Mouse (Mus musculus) neural tube, embryonic 15.5 days (tissue): ENCODE results near the gene A430078G23Rik. TPM values are rescaled to one million over a fixed set of nuclear protein-coding genes. Genes with fewer than 3 reads are reported as not detected.
"Not testable (repeated sequence)": the region's sequence is repeated elsewhere in the genome, so short reads cannot be mapped to it uniquely, and the experiment has no call there.

Experiments used
- ATAC-seq: fragments of 200-750 bp; cut with Nextera tagmentation; 2 replicates; pipeline ENCODE4 v1.8.0; 2017; ENCODE audit warnings: mild to moderate bottlenecking, moderate TSS enrichment, moderate library complexity; ENCODE audit not compliant: low FRiP score
- H3K27ac ChIP-seq: fragments of 300-500 bp; sonication (generic); replicated peaks from 2 replicates; pipeline ENCODE4 v1.5.1; 2015; ENCODE audit warnings: mild to moderate bottlenecking, inconsistent platforms
- H3K27me3 ChIP-seq: fragments of 300-500 bp; sonication (generic); replicated peaks from 2 replicates; pipeline ENCODE4 v1.6.1; 2015; ENCODE audit warnings: inconsistent platforms
- H3K36me3 ChIP-seq: fragments of 300-500 bp; sonication (generic); 2 replicates; pipeline ENCODE4 v1.6.1; 2015; ENCODE audit warnings: inconsistent platforms
- H3K4me1 ChIP-seq: fragments of 300-500 bp; sonication (generic); 2 replicates; pipeline ENCODE4 v1.6.1; 2015; ENCODE audit warnings: inconsistent platforms
- H3K4me2 ChIP-seq: fragments of 300-500 bp; sonication (generic); 2 replicates; pipeline ENCODE4 v1.6.1; 2015; ENCODE audit warnings: inconsistent platforms, mild to moderate bottlenecking, moderate library complexity
- H3K4me3 ChIP-seq: fragments of 300-500 bp; sonication (generic); replicated peaks from 2 replicates; pipeline ENCODE4 v1.5.1; 2015; ENCODE audit warnings: mild to moderate bottlenecking, inconsistent platforms
- H3K9ac ChIP-seq: fragments of 300-500 bp; sonication (generic); replicated peaks from 2 replicates; pipeline ENCODE4 v1.6.1; 2015; ENCODE audit warnings: mild to moderate bottlenecking, inconsistent platforms
- H3K9me3 ChIP-seq: fragments of 300-500 bp; sonication (generic); replicated peaks from 2 replicates; pipeline ENCODE4 v1.6.1; 2016; ENCODE audit warnings: inconsistent platforms
- WGBS: fragments of 180-500 bp; shearing (Covaris S2); methylation state at CpG from one replicate; pipeline ENCODE4 v1.1.7; 2015; ENCODE audit warnings: mixed read lengths; 5-methylcytosine and 5-hydroxymethylcytosine counted together
- polyA plus RNA-seq: library from polyadenylated mRNA; unstranded; fragments of >200 nt; fragmentation: Nextera tagmentation; extraction: Ambion mirVana; gene quantifications from 2 replicates; pipeline ENCODE4 v1.2.1, GENCODE M21; 2015

A430078G23Rik gene
- polyA plus RNA-seq, 1 experiment from 2014 or later: not detected

DNA sequence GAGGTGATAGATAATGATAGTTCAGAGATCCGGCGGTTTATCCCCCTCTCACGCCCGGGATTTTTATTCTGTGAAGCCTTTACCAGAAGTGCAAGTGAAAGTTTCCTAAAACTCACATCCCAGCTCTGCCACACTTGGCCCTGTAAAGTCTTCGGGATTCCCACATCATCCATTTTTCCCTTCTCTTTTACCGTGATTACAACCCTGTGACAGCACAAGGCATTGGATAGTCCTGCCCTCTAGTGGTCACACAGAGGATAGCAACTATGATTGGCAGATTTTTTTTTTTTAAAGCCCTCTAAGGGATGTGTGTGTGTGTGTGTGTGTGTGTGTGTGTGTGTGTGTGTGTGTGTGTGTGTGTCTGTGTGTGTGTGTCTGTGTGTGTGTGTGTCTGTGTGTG is 22.6 kb upstream of the A430078G23Rik start:
- H3K9ac ChIP-seq: no peak overlapping the region
- no peaks in the 10 kb centered on the region for H3K9me3 ChIP-seq
- WGBS: 51% methylated on average over 6 of the region's 6 CpGs
- H3K4me1 ChIP-seq: no peaks in the 10 kb centered on the region
- ATAC-seq: no peak; the same call in 1 of the 2 replicates
- H3K27me3 ChIP-seq: no peaks in the 10 kb centered on the region
- H3K4me3 ChIP-seq: no peak overlapping the region
- H3K36me3 ChIP-seq: no peaks in the 10 kb centered on the region
- no peak overlapping the region for H3K27ac ChIP-seq
- no peak overlapping the region for H3K4me2 ChIP-seq

DNA sequence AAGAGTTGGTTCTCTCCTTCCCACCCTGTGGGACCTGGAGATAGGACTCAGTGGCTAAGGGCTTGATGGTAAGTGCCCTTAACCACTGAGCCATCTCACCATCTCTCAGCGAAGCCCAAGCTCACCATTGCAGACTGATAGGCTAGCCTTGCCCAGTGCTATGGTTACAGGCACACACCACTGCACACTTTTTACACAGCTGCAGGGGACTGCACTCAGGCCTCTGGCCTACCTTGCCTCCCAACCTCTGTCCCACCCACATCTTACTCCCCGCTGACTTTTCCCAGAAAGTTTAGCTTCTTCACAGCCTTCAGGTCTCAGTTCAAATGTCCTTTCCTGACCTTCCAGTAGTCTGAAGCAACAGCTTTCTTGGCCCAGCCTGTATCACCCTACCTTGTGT is 21.5 kb upstream of the A430078G23Rik start:
- Histone ChIP-seq H3K27me3 (no peaks in the 10 kb centered on the region), H3K4me3 (no peak overlapping the region), H3K9me3 (no peaks in the 10 kb centered on the region), H3K9ac (no peak overlapping the region), H3K36me3 (no peaks in the 10 kb centered on the region), H3K4me2 (no peak overlapping the region), H3K27ac (no peak overlapping the region), H3K4me1 (no peaks in the 10 kb centered on the region)
- WGBS: 93% methylated on average over 2 of the region's 2 CpGs
- ATAC-seq: no peak

DNA sequence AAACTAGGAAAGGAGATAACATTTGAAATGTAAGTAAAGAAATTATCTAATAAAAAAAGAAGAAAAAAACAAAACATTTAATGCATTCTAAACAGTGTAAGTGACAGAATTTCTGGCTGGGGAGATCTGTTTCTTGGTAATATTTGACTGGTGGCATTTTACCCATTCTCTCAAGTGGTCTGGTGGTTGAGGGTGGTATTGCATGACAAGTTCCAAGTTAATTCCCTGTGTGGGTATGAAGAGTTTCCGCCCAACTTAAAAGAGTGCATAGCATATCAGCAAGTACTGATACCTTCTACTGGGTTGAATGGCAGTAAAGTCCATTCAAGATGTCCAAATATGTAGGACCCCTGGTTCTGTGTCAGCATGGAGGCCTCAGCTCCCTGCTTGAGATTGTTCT is 17.3 kb upstream of the A430078G23Rik start:
- ATAC-seq: no peak
- WGBS: 97% methylated on average over 1 of the region's 1 CpGs
- no peaks in the 10 kb centered on the region for H3K27me3 ChIP-seq

DNA sequence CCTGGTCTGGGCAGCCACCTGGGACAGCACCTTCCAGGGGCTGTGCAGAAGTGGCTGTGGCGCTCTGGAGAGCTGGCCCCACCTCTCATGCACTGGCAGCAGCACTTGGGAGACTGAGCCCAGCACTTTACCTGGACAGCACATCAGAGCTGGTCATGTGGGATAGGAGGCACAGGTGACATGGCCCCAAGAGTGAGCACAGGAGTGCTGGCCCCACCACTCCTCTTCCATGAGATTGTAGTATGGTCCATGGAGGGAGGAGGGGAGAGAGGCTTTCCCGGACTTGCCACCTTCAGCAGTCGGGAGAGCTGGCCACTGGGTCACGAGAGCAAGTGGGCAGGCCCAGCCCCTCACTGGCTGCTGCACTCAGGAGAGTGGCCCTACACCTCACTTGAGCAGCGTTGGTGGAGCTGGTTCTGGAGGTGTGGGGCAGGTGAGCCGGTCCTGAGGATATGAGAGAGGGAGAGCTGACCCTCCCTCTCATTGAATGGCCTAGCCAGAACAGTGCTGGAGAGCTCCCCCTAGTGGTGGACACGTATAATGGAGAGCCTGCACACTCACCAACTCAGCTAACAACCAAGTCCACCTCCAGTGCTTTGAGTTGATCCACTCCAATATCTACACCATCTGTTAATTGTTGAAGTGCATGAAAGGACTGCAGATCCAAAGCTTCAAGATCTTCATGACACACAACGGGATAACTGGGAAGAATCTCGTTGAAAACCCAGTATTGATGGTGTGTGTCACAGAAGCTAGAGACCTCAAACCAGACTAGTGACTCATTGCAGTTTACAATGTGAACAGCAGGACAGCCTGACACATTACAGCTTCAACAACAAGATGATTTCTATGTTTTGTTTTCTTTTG is 16.3 kb upstream of the A430078G23Rik start:
- no peaks in the 10 kb centered on the region for H3K27me3 ChIP-seq
- WGBS: 70% methylated on average over 9 of the region's 9 CpGs
- no peak for ATAC-seq

More for the DNA sequence above, 17.3 kb upstream of the A430078G23Rik start:
- H3K9me3 ChIP-seq: no peaks in the 10 kb centered on the region
- no peak overlapping the region for H3K4me2 ChIP-seq
- H3K4me1 ChIP-seq: no peaks in the 10 kb centered on the region
- no peaks in the 10 kb centered on the region for H3K36me3 ChIP-seq
- H3K4me3 ChIP-seq: no peak overlapping the region
- H3K27ac ChIP-seq: no peak overlapping the region
- H3K9ac ChIP-seq: no peak overlapping the region

DNA sequence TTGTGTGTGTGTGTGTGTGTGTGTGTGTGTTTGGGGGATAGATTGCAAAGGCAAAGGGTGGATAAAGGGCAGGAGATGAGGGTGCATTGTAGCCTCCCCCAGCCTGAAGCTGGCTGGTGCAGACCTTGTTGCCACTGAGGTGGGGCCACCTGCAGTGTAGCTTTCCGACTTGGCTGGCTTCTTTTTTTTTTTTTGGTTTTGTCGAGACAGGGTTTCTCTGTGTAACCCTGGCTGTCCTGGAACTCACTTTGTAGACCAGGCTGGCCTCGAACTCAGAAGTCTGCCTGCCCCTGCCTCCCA is 15.7 kb upstream of the A430078G23Rik start:
- 93% methylated on average over 3 of the region's 3 CpGs for WGBS
- H3K9me3 ChIP-seq: not testable (repeated sequence)

More for the DNA sequence above, 16.3 kb upstream of the A430078G23Rik start:
- H3K9me3 ChIP-seq: no peaks in the 10 kb centered on the region
- H3K4me2 ChIP-seq: no peak overlapping the region
- no peak overlapping the region for H3K4me3 ChIP-seq
- H3K27ac ChIP-seq: no peak overlapping the region
- no peaks in the 10 kb centered on the region for H3K4me1 ChIP-seq
- H3K9ac ChIP-seq: no peak overlapping the region
- no peaks in the 10 kb centered on the region for H3K36me3 ChIP-seq

DNA sequence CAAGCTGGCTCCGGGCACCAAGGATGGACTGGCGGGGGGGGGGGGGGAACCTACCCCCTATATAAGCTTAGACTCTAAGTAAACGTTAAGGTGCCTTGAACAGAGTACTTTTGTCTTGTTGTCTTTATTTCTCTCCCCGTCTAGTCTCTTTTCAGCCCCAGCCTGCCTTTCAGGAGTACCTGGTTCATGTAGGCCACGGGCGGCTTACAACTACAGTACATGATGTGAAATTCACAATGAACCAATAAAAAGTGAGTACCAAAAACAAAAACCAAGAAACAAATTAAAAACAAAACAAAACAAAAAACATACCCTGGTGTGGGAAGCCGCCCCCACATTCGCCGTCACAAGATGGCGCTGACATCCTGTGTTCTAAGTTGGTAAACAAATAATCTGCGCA is 15.2 kb upstream of the A430078G23Rik start:
- no peaks in the 10 kb centered on the region for H3K27me3 ChIP-seq
- no peaks in the 10 kb centered on the region for H3K4me1 ChIP-seq
- WGBS: 94% methylated on average over 11 of the region's 11 CpGs
- H3K36me3 ChIP-seq: no peaks in the 10 kb centered on the region
- no peaks in the 10 kb centered on the region for H3K9me3 ChIP-seq
- H3K4me3 ChIP-seq: no peak overlapping the region
- H3K27ac ChIP-seq: no peak overlapping the region
- H3K9ac ChIP-seq: no peak overlapping the region
- H3K4me2 ChIP-seq: no peak overlapping the region
- no peak for ATAC-seq

More for the DNA sequence above, 15.7 kb upstream of the A430078G23Rik start:
- not testable (repeated sequence) for ATAC-seq, H3K4me2 ChIP-seq, H3K27ac ChIP-seq, H3K27me3 ChIP-seq, H3K4me1 ChIP-seq, H3K36me3 ChIP-seq, H3K9ac ChIP-seq, H3K4me3 ChIP-seq

DNA sequence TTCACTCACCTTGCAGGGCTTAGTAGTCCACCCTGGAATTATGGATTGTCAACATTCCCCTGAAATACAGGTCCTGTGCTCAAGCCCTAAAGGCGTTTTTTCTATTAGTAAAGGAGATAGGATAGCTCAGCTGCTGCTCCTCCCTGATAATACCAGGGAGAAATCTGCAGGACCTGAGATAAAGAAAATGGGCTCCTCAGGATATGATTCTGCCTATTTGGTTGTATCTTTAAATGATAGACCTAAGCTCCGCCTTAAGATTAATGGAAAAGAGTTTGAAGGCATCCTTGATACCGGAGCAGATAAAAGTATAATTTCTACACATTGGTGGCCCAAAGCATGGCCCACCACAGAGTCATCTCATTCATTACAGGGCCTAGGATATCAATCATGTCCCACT is 12.5 kb upstream of the A430078G23Rik start:
- not testable (repeated sequence) for ATAC-seq, H3K27ac ChIP-seq, H3K9me3 ChIP-seq, H3K9ac ChIP-seq, H3K4me1 ChIP-seq, H3K4me2 ChIP-seq, H3K4me3 ChIP-seq, H3K27me3 ChIP-seq, H3K36me3 ChIP-seq
- 93% methylated on average over 3 of the region's 3 CpGs for WGBS

DNA sequence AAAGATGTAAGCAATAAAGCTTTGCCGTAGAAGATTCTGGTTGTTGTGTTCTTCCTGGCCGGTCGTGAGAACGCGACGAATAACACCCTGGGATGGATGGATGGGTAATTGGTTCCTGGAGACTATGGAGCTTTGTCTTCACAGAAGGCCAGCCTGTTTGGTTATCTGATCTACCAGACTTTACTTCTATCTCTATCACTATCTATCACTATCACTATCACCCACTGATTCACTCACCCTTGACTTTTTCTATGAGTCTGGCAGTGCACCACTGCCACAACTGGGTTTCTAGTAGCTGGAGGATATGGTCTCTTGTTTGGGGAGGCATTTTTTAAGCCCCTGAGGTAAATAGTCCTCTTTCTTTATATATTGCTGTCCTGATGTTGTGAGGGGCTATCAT is 7.9 kb upstream of the A430078G23Rik start:
- Histone ChIP-seq H3K4me1 (no peaks in the 10 kb centered on the region), H3K27me3 (no peaks in the 10 kb centered on the region), H3K36me3 (no peaks in the 10 kb centered on the region), H3K9me3 (no peaks in the 10 kb centered on the region), H3K4me2 (no peak overlapping the region), H3K27ac (no peak overlapping the region), H3K9ac (no peak overlapping the region), H3K4me3 (no peak overlapping the region)
- WGBS: 97% methylated on average over 6 of the region's 6 CpGs
- ATAC-seq: no peak

DNA sequence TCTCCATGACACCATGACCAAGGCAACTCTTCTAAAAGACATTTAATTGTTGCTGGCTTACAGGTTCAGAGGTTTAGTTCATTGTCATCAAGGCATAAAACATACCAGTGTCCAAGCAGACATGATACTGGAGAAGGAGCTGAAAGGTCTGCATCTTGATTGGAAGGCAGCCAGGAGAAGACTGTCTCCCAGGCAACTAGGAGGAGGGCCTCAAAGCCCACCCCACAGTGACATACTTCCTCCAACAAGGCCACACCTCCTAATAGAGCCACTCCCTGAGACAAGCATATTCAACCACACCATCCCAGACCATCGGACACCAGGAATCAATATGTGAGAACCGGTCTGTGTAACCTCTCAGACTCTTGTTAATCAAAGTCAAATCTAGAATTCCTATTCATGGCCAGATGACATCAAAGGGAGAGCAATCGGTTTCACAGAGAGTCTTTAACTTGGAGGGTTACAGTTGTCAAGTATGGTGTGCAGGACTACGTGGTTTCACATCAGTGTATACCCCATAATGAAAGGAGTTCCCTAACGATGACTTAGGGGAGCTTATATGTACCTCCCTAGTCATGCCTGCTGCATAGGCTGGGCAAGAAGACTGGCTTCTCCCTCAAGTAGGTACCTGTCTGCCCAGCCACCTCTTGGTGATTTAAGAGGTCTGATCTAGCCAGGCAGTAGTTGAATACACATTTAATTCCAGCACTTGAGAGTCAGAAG is 6.4 kb upstream of the A430078G23Rik start:
- 90% methylated on average over 5 of the region's 5 CpGs for WGBS
- Histone ChIP-seq H3K27me3 (no peaks in the 10 kb centered on the region), H3K9me3 (no peaks in the 10 kb centered on the region), H3K9ac (no peak overlapping the region), H3K36me3 (no peaks in the 10 kb centered on the region), H3K4me2 (no peak overlapping the region), H3K4me3 (no peak overlapping the region), H3K27ac (no peak overlapping the region), H3K4me1 (no peaks in the 10 kb centered on the region)
- ATAC-seq: no peak

DNA sequence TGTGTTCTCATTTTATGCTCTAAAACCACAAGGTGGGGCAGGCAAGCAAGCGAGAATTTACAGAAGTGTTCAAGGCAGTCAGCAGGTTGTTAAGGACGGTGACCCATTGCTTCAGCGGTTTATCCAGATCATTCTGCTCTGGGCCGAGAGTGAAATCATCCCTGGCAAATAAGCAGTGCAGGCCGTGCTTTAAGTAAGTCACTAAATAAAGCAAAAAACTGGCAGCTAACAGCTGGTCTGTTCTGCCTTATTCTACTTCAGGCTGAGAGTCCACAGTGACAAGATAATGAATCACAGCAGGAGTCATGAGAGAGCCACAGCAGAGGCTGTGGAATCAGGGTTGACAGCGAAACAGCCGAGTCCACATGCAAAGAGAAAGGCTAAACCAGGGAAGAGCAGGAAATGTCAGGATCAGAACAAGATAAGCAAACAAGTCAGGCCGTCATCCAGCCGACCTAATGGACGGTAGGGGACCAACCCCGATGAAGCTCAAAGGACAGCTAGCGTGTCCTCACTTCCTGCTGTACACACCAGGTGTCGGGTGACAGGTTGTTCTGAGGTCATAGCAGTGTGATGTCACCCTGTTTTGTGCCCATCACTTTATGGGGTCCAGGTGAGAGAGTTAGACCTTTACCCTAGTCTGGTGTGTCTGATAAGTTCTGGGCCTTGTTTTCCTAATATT is 4.9 kb upstream of the A430078G23Rik start:
- no peak overlapping the region for H3K27ac ChIP-seq
- no peak overlapping the region for H3K4me3 ChIP-seq
- no peaks in the 10 kb centered on the region for H3K9me3 ChIP-seq
- H3K4me1 ChIP-seq: no peaks in the 10 kb centered on the region
- WGBS: 53% methylated on average over 13 of the region's 13 CpGs
- H3K4me2 ChIP-seq: no peak overlapping the region
- ATAC-seq: peak; percentile 53; the same call in 1 of the 2 replicates
- H3K36me3 ChIP-seq: no peaks in the 10 kb centered on the region
- no peak overlapping the region for H3K9ac ChIP-seq
- no peaks in the 10 kb centered on the region for H3K27me3 ChIP-seq

DNA sequence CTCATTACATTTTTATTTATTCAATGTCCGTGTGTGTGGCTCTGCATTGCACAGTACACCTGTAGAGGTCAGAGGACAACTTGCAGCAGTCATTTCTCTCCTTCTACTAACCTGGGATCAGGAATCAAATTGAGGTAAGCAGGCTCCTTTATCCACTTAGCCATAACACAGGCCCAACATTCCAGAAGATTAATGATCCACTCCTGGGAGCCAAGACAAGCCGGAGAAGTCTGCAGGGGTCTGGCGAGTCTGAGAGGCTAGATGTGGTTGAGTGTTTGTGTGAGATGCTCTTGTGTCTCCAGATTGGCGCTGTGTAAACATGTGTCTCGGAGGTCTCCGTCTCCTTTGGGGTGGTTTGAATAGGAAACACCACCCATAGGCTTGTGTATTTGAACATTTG is 2.5 kb upstream of the A430078G23Rik start:
- WGBS: 70% methylated on average over 6 of the region's 6 CpGs
- H3K27ac ChIP-seq: no peak overlapping the region
- H3K36me3 ChIP-seq: no peaks in the 10 kb centered on the region
- H3K9ac ChIP-seq: no peak overlapping the region
- no peak overlapping the region for H3K4me2 ChIP-seq
- H3K4me3 ChIP-seq: no peak overlapping the region
- ATAC-seq: no peak
- H3K27me3 ChIP-seq: no peaks in the 10 kb centered on the region
- H3K9me3 ChIP-seq: no peaks in the 10 kb centered on the region
- no peaks in the 10 kb centered on the region for H3K4me1 ChIP-seq

DNA sequence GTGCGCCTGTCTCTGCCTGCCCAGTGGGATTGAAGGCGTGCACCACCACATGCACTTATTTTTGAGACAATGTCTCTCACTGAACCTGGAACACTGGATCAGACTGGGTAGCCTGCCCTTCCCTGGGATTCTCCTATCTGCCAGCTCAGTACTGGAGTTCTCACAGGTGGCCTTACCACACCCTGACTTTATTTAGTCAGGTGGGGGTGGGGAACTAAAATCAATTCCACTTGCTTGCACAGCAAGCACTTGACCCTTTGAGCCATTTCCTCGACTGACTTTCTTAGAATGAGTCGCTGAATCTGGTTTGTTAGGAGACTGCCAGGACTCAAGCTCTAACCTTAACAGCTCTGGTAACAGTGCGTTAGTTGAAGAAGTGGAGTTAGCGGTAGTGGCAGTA is 500 bp upstream of the A430078G23Rik start:
- H3K4me2 ChIP-seq: no peak overlapping the region
- WGBS: 82% methylated on average over 6 of the region's 6 CpGs
- H3K9me3 ChIP-seq: no peaks in the 10 kb centered on the region
- H3K36me3 ChIP-seq: no peaks in the 10 kb centered on the region
- no peaks in the 10 kb centered on the region for H3K4me1 ChIP-seq
- no peak overlapping the region for H3K4me3 ChIP-seq
- no peak overlapping the region for H3K27ac ChIP-seq
- no peak for ATAC-seq
- H3K27me3 ChIP-seq: no peaks in the 10 kb centered on the region
- no peak overlapping the region for H3K9ac ChIP-seq
